Mouse (Mus musculus) T-helper 17 cell (primary cell): Measurements from ENCODE around the gene Bhlhe23.

Source experiments
- in situ Hi-C, 2 experiments: fragments of 300-600 bp; cut with MboI, MseI; formaldehyde crosslinking; loops; 1 replicate in 1 of 2; 2 replicates in 1 of 2; pipeline ENCODE4 v1.15.1; 2025; ENCODE audit warnings: high pct_unique_total_duplicates in 2 of 2

Bhlhe23 gene

DNA sequence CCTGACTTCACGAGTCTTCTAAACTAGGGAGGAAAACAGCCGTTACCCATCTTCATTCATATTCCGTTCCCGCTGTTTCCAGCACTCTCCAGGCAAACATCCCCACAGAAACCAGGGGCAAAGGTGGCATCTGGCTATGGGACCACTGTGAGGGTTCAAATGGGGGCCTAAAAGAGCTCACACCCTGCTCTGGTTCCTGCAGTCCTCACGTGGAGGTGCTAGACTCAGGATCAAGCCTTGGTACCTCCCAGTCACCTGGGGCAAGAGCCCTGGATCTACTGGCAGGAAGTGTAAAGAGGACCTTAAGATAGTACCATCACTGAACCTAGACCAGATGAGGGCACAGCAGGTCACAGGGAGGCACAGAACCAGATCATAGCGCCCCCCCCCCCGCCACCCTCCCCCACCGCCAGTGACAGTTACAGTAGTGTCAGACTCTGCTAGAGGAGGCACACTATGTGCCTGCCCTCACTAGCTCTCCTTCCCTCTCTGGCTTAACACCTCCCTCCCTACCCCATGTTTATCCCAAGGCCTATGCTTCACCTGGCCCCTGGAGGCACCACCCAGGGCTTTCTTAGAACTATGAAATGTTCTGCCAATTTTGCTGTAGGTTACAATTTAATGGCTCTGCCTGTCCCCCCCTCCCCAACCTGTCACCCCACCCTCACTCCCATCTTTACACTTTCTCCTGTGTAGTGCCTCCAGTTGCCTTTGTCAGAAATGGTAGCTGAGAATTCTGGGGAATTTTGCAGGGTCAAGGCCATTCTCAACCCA lies 50.7 kb downstream of the Bhlhe23 start:
- in situ Hi-C loops: no loop called here

DNA sequence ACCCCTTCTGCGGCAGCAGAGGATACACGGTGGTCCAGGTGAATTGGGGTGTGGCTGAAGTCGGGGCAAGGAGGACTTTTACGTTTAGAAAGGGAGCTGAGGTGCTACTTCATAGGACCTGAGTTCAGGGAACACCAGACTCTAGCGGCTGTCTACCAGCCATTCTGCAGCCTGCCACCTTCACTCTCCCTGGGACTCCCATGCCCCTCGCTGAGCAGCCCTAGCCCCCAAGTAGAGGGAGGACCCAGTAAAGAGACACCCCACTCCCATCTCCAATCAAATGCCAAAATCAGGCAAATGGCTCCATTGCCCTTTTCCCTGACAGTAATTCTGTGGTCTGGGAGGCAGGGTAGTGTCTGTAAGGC lies 51.3 kb downstream of the Bhlhe23 start:
- in situ Hi-C loops: no loop called here

- in situ Hi-C loops: loop anchor here (25.0 kb wide), 3 partner anchors 638 to 863 kb away; partner anchors contain the start of genes Arfrp1 (in 1 of the 2), Dnajc5 (in 1 of the 2), Prpf6 (in 1 of the 2) and Samd10 (in 1 of the 2)
Measured at GRCm38 (mm10) chr2:180724585-180725413, 51.9 kb downstream of the Bhlhe23 start, which contains the start of gene Slc17a9. Slc17a9 (plus strand) TSS chr2:180725263.
